Mouse (Mus musculus) G1E (cell line): ENCODE measurements around the gene Tgfbr3.

Source experiments
- CTCF ChIP-seq: IDR thresholded peaks from 2 replicates; pipeline ENCODE4 v1.5.1; 2012; ENCODE audit warnings: low read depth, low read length, inconsistent platforms, mixed read lengths
- GATA2 ChIP-seq: IDR thresholded peaks from 2 replicates; pipeline ENCODE4 v1.6.1; 2012; ENCODE audit warnings: low read depth, low read length, inconsistent platforms, borderline replicate concordance

- TF ChIP-seq CTCF = no peak
- TF ChIP-seq GATA2 = no peak
Observed at GRCm38 (mm10) chr5:107099076-107099475, 190.4 kb downstream of the Tgfbr3 start.
